Mouse (Mus musculus): ENCODE results near the gene Timm9. TPM values are rescaled to one million over a fixed set of nuclear protein-coding genes. Genes with fewer than 3 reads are reported as not detected.

Gene Timm9
- 59.3 TPM for polyA plus RNA-seq (2017; shearing (Covaris generic))

GRCm38 (mm10) chr12:71136130-71136973, at the start of gene Timm9, which contains the start of gene 2700049A03Rik:
Gene Timm9, minus strand, starts transcription at chr12:71136684.
Gene 2700049A03Rik, plus strand, starts transcription at chr12:71136848.

GRCm38 (mm10) chr12:71111331-71111730, 25.2 kb downstream of the Timm9 start, which contains the start of gene Tomm20l:
Gene Tomm20l, plus strand, starts transcription at chr12:71111428.

Other genes with a start within 250 kb of the Timm9 start
- gene Actr10, start 198.8 kb downstream of the Timm9 start, polyA plus RNA-seq (2017; shearing (Covaris generic)) = 355 TPM
- gene Psma3, start 162.1 kb downstream of the Timm9 start, polyA plus RNA-seq (2017; shearing (Covaris generic)) = 371 TPM
- 150 TPM for gene Arid4a, start 120.7 kb downstream of the Timm9 start, polyA plus RNA-seq (2017; shearing (Covaris generic))
- gene Tomm20l, start 25.3 kb downstream of the Timm9 start, polyA plus RNA-seq (2017; shearing (Covaris generic)) = not detected
- gene 2700049A03Rik, start 164 bp upstream of the Timm9 start, polyA plus RNA-seq (2017; shearing (Covaris generic)) = 9.8 TPM
- 0.12 TPM for gene Dact1, start 173.2 kb upstream of the Timm9 start, polyA plus RNA-seq (2017; shearing (Covaris generic))